Mouse (Mus musculus) CH12.LX (cell line): ENCODE results near the gene Myl4. TPM values are rescaled to one million over a fixed set of nuclear protein-coding genes. Genes with fewer than 3 reads are reported as not detected.

Experiments used
- DNase-seq: peaks from one replicate; pipeline ENCODE4 v3.0.0-alpha.2; 2013; ENCODE audit errors: extremely low read depth
- H3K27ac ChIP-seq: 2 replicates; pipeline ENCODE4 v1.5.1; 2012; ENCODE audit warnings: low read depth, mild to moderate bottlenecking, control low read depth, moderate library complexity; ENCODE audit not compliant: insufficient read depth
- H3K27me3 ChIP-seq: replicated peaks from 2 replicates; pipeline ENCODE3; 2012; ENCODE audit warnings: inconsistent platforms
- H3K36me3 ChIP-seq, 2 experiments: replicated peaks in 1 of 2; 2 replicates each; pipeline versions ENCODE3 to v1.6.1; 2012; ENCODE audit warnings: inconsistent platforms in 1 of 2, low read length in 1 of 2, mild to moderate bottlenecking in 1 of 2, mixed read lengths in 1 of 2, moderate library complexity in 1 of 2; ENCODE audit not compliant: control insufficient read depth in 1 of 2, insufficient read depth in 1 of 2
- H3K4me1 ChIP-seq, 2 experiments: 2 replicates each; pipeline ENCODE4 v1.6.1; 2012; ENCODE audit warnings: inconsistent platforms in 1 of 2, moderate library complexity in 1 of 2; ENCODE audit not compliant: insufficient read depth in 2 of 2, control insufficient read depth in 1 of 2
- H3K4me2 ChIP-seq: 2 replicates; pipeline ENCODE4 v1.6.1; 2012; ENCODE audit warnings: low read depth, mild to moderate bottlenecking, control low read depth; ENCODE audit not compliant: poor library complexity, insufficient read depth, severe bottlenecking
- H3K4me3 ChIP-seq, 3 experiments: fragments of 150-350 bp in 1 of 3; sonication (generic) in 1 of 3; replicated peaks in 1 of 3; 2 replicates each; pipeline versions ENCODE3 to v1.5.1; 2011 to 2012; ENCODE audit warnings: low read depth in 2 of 3, low read length in 2 of 3, mild to moderate bottlenecking in 2 of 3, moderate library complexity in 2 of 3, control low read depth in 1 of 3, improper control_type of control experiment in 1 of 3, inconsistent platforms in 1 of 3, mixed read lengths in 1 of 3; ENCODE audit not compliant: poor library complexity in 1 of 3
- H3K79me2 ChIP-seq: replicated peaks from 2 replicates; pipeline ENCODE4 v1.6.1; 2012; ENCODE audit warnings: mild to moderate bottlenecking, moderate library complexity; ENCODE audit not compliant: control insufficient read depth, poor library complexity, insufficient read depth, severe bottlenecking; ENCODE audit errors: extremely low read depth
- H3K9ac ChIP-seq: 2 replicates; pipeline ENCODE4 v1.6.1; 2012; ENCODE audit warnings: low read depth, mild to moderate bottlenecking, control low read depth, moderate library complexity; ENCODE audit not compliant: insufficient read depth
- H3K9me3 ChIP-seq: replicated peaks from 2 replicates; pipeline ENCODE3; 2012; ENCODE audit warnings: low read length, inconsistent platforms, mixed read lengths
- BHLHE40 ChIP-seq: IDR thresholded peaks from 2 replicates; pipeline ENCODE4 v1.6.1; 2011; ENCODE audit warnings: mild to moderate bottlenecking, low read depth, low read length, improper control_type of control experiment
- ELF1 ChIP-seq: IDR thresholded peaks from 2 replicates; pipeline ENCODE4 v1.6.1; 2014; ENCODE audit warnings: low read depth, mild to moderate bottlenecking, inconsistent platforms, low read length, improper control_type of control experiment
- EP300 ChIP-seq: IDR thresholded peaks from 2 replicates; pipeline ENCODE4 v1.6.1; 2011; ENCODE audit warnings: low read length, improper control_type of control experiment
- ETS1 ChIP-seq: conservative IDR thresholded peaks from 2 replicates; pipeline ENCODE4 v1.6.1; 2012; ENCODE audit warnings: low read depth, mild to moderate bottlenecking, inconsistent platforms, low read length, improper control_type of control experiment, moderate library complexity
- IRF4 ChIP-seq: IDR thresholded peaks from 2 replicates; pipeline ENCODE4 v1.6.1; 2014; ENCODE audit warnings: low read depth, mild to moderate bottlenecking, inconsistent platforms, low read length, improper control_type of control experiment
- JUN ChIP-seq: IDR thresholded peaks from 2 replicates; pipeline ENCODE4 v1.6.1; 2011; ENCODE audit warnings: low read depth, mild to moderate bottlenecking, low read length, improper control_type of control experiment, moderate library complexity; ENCODE audit not compliant: insufficient read depth
- JUND ChIP-seq: conservative IDR thresholded peaks from 2 replicates; pipeline ENCODE4 v1.6.1; 2011; ENCODE audit warnings: low read depth, low read length, improper control_type of control experiment
- MAFK ChIP-seq: IDR thresholded peaks from 2 replicates; pipeline ENCODE4 v1.6.1; 2011; ENCODE audit warnings: low read length, improper control_type of control experiment; ENCODE audit not compliant: insufficient replicate concordance
- MAX ChIP-seq: IDR thresholded peaks from 2 replicates; pipeline ENCODE4 v1.6.1; 2011; ENCODE audit warnings: low read length, improper control_type of control experiment
- MXI1 ChIP-seq: IDR thresholded peaks from 2 replicates; pipeline ENCODE4 v1.6.1; 2011; ENCODE audit warnings: mild to moderate bottlenecking, low read depth, low read length, improper control_type of control experiment
- MYC ChIP-seq: IDR thresholded peaks from 2 replicates; pipeline ENCODE4 v1.6.1; 2011; ENCODE audit warnings: low read depth, mild to moderate bottlenecking, improper control_type of control experiment, low read length
- NELFE ChIP-seq: IDR thresholded peaks from 2 replicates; pipeline ENCODE4 v1.6.1; 2011; ENCODE audit warnings: low read depth, low read length, improper control_type of control experiment
- PAX5 ChIP-seq: IDR thresholded peaks from 2 replicates; pipeline ENCODE4 v1.6.1; 2012; ENCODE audit warnings: low read length, inconsistent platforms, mixed read lengths
- POLR2A ChIP-seq: IDR thresholded peaks from 2 replicates; pipeline ENCODE4 v1.6.1; 2011; ENCODE audit warnings: low read depth, mild to moderate bottlenecking, improper control_type of control experiment, low read length
- POLR2AphosphoS2 ChIP-seq: IDR thresholded peaks from 2 replicates; pipeline ENCODE4 v1.6.1; 2011; ENCODE audit warnings: low read depth, low read length, improper control_type of control experiment
- TCF12 ChIP-seq: IDR thresholded peaks from 2 replicates; pipeline ENCODE4 v1.6.1; 2014; ENCODE audit warnings: low read depth, mild to moderate bottlenecking, inconsistent platforms, low read length, improper control_type of control experiment
- UBTF ChIP-seq: IDR thresholded peaks from 2 replicates; pipeline ENCODE4 v1.6.1; 2012; ENCODE audit warnings: low read depth, mild to moderate bottlenecking, inconsistent platforms, low read length, improper control_type of control experiment, moderate library complexity
- ZKSCAN1 ChIP-seq: IDR thresholded peaks from 2 replicates; pipeline ENCODE4 v1.6.1; 2012; ENCODE audit warnings: low read depth, inconsistent platforms, low read length, improper control_type of control experiment, borderline replicate concordance
- ZMIZ1 ChIP-seq: IDR thresholded peaks from 2 replicates; pipeline ENCODE4 v1.6.1; 2012; ENCODE audit warnings: low read depth, mild to moderate bottlenecking, inconsistent platforms, low read length, improper control_type of control experiment
- dilution Hi-C: fragments of 300-500 bp; cut with MboI; formaldehyde crosslinking; loops from 2 replicates; pipeline ENCODE4 v1.14.3; 2020; ENCODE audit warnings: low sequenced_read_pairs; ENCODE audit not compliant: extremely low pct_unique_long_range_greater_than_20kb, extremely low pct_ligation_motif_present
- in situ Hi-C: fragments of 300-500 bp; cut with MboI; formaldehyde crosslinking; loops from 3 replicates; pipeline ENCODE4 v1.14.3; 2019; ENCODE audit warnings: low sequenced_read_pairs, low pct_ligation_motif_present, low pct_unique_long_range_greater_than_20kb, mixed read lengths
- polyA plus RNA-seq: library from polyadenylated mRNA; unstranded; fragments of >175 nt; gene quantifications from 2 replicates; pipeline ENCODE4 v1.2.1, GENCODE M21; 2012; ENCODE audit warnings: low read depth; ENCODE audit not compliant: insufficient read length
- total RNA-seq, 2 experiments: library from RNA; depleted of rRNA; stranded (reverse); fragments of 300-350 nt in 1 of 2; fragments of >200 nt in 1 of 2; gene quantifications; 2 replicates each; pipeline ENCODE4 v1.2.3; 2012 to 2014

The Myl4 gene
- total and polyA plus RNA-seq, 3 experiments: 39.4 to 83.0 (median 55.9) TPM

GRCm38 (mm10) chr11:104622040-104622962 is 71.8 kb downstream of the Myl4 start:
- dilution Hi-C loops (no loop called here), in situ Hi-C loops (no loop called here)
- Histone ChIP-seq H3K79me2 (no peaks in the 10 kb centered on the region), H3K4me1 (peaks cover 41 to 98% of the 10 kb centered on the region in 2 experiments), H3K36me3 (peaks cover 0 to 2% of the 10 kb centered on the region in 2 experiments), H3K4me3 (no peak overlapping the region)
- TF ChIP-seq ELF1 (0 out of 2 replicates have a peak, but pooled peaks have one; percentile 28), JUND (peak; percentile 92), ZMIZ1 (no peak), MYC (no peak), EP300 (peak; percentile 80), JUN (peak; percentile 81), POLR2A (no peak), NELFE (no peak), MAFK (0 out of 2 replicates have a peak, but pooled peaks have one; percentile 44), IRF4 (peak; percentile 87), ETS1 (0 out of 2 replicates have a peak, but pooled peaks have one; percentile 29), BHLHE40 (peak; percentile 31; the same call in 1 of the 2 replicates), TCF12 (peak; percentile 34; the same call in 1 of the 2 replicates)
- TF ChIP-seq, all 38 proteins: peak for 9
- Histone ChIP-seq H3K9ac (no peak overlapping the region), H3K27me3 (no peaks in the 10 kb centered on the region), H3K9me3 (peaks cover 3% of the 10 kb centered on the region), H3K4me2 (no peak overlapping the region), H3K27ac (no peak overlapping the region)
- DNase-seq: peak; percentile 43

DNA sequence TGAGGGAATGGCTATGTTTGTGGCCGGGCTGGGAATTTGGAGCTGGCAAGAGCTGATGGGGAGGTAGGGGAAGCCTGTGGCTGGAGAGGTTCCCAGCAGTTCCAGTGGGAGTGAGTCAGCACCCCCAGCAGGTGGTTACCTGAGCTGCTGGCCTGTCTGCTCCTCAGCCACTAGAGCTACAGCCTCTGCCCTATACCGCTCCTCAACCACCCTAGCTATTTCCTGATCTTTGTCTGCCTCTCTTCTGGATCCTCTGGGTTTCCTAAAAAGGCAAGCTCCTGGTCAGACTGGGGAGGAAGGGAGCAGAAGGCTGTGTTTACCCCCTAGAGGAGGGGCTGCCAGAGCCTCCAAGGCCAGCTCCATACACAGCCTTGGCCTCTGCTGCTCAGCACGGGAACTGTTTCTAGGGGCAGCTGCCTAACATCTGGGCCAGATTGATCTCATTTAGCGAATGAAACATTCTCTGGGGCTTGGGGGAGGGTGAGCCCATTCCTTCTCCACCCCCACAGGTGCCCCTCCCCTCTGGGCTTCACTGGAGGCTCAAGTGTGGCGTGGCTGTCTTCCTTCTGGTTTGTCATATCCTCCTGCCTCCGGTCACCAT is 74.4 kb downstream of the Myl4 start:
- in situ Hi-C loops: no loop called here
- Histone ChIP-seq H3K36me3 (peaks cover 0 to 4% of the 10 kb centered on the region in 2 experiments), H3K27me3 (no peaks in the 10 kb centered on the region), H3K4me1 (peaks cover 44 to 98% of the 10 kb centered on the region in 2 experiments), H3K4me3 (no peak overlapping the region), H3K79me2 (no peaks in the 10 kb centered on the region), H3K27ac (no peak overlapping the region), H3K9ac (no peak overlapping the region), H3K9me3 (no peaks in the 10 kb centered on the region), H3K4me2 (no peak overlapping the region)
- no peak for DNase-seq
- TF ChIP-seq ETS1 (no peak), ZKSCAN1 (no peak), PAX5 (no peak), UBTF (no peak), MAX (no peak), MXI1 (no peak), ELF1 (no peak), POLR2AphosphoS2 (no peak)
- dilution Hi-C loops: no loop called here
